Mouse (Mus musculus) kidney, postnatal 0 days (tissue): ENCODE measurements at regions not wholly inside any gene's neighbourhood (a gene's known extent, or its start where the extent isn't known, plus 50 kb on each side); places are given as distances from the start of the nearest gene placed in this dataset.

Source experiments
- ATAC-seq: fragments of 200-750 bp; cut with Nextera tagmentation; replicated peaks from 2 replicates; pipeline ENCODE4 v1.8.0; 2017; ENCODE audit warnings: low read depth, moderate number of reproducible peaks, moderate TSS enrichment, moderate library complexity; ENCODE audit not compliant: low FRiP score
- DNase-seq: peaks from one replicate; pipeline ENCODE4 v3.0.0-alpha.2; 2016; ENCODE audit warnings: low spot score
- H3K27ac ChIP-seq: fragments of 300-500 bp; sonication (generic); 2 replicates; pipeline ENCODE4 v1.5.1; 2014; ENCODE audit warnings: mild to moderate bottlenecking
- H3K27me3 ChIP-seq: fragments of 300-500 bp; sonication (generic); 2 replicates; pipeline ENCODE4 v1.6.1; 2014; ENCODE audit warnings: low read length, mixed read lengths; ENCODE audit not compliant: insufficient read depth
- H3K36me3 ChIP-seq: fragments of 300-500 bp; sonication (generic); 2 replicates; pipeline ENCODE4 v1.6.1; 2014; ENCODE audit warnings: low read length, mixed read lengths; ENCODE audit not compliant: insufficient read depth
- H3K4me1 ChIP-seq: fragments of 300-500 bp; sonication (generic); replicated peaks from 2 replicates; pipeline ENCODE4 v1.6.1; 2014; ENCODE audit warnings: antibody characterized with exemption, low read length, mixed read lengths; ENCODE audit not compliant: insufficient read depth
- H3K4me2 ChIP-seq: fragments of 300-500 bp; sonication (generic); 2 replicates; pipeline ENCODE4 v1.6.1; 2014; ENCODE audit warnings: mild to moderate bottlenecking, low read length, moderate library complexity, mixed read lengths
- H3K4me3 ChIP-seq: fragments of 300-500 bp; sonication (generic); replicated peaks from 2 replicates; pipeline ENCODE4 v1.5.1; 2014; ENCODE audit warnings: low read depth, low read length
- H3K9ac ChIP-seq: fragments of 300-500 bp; sonication (generic); 2 replicates; pipeline ENCODE4 v1.6.1; 2014; ENCODE audit warnings: low read depth, low read length
- H3K9me3 ChIP-seq: fragments of 300-500 bp; sonication (generic); replicated peaks from 2 replicates; pipeline ENCODE4 v1.6.1; 2016; ENCODE audit warnings: low read length, inconsistent platforms, mixed read lengths
- CTCF ChIP-seq: IDR thresholded peaks from 2 replicates; pipeline ENCODE4 v1.5.1; 2016; ENCODE audit warnings: antibody characterized with exemption, low read depth, mild to moderate bottlenecking, moderate library complexity
- WGBS: fragments of 180-500 bp; shearing (Covaris S2); extraction: QIAGEN DNeasy Blood & Tissue Kit; methylation state at CpG from one replicate; pipeline ENCODE4 v1.1.7; 2014; 5-methylcytosine and 5-hydroxymethylcytosine counted together

GRCm38 (mm10) chr4:79052723-79053122 lies 841.0 kb upstream of the Ptprd start:
- Histone ChIP-seq H3K4me2 (no peak overlapping the region), H3K9me3 (no peaks in the 10 kb centered on the region), H3K4me3 (no peak overlapping the region), H3K36me3 (no peaks in the 10 kb centered on the region), H3K9ac (no peak overlapping the region), H3K27ac (no peak overlapping the region), H3K27me3 (no peaks in the 10 kb centered on the region), H3K4me1 (no peaks in the 10 kb centered on the region)
- peak; percentile 27 for DNase-seq
- WGBS = 52% methylated on average over 5 of the region's 5 CpGs
- ATAC-seq = no peak
- peak; percentile 57 for TF ChIP-seq CTCF
